Mouse (Mus musculus) CH12.LX (cell line): ENCODE results near the gene She. TPM values are rescaled to one million over a fixed set of nuclear protein-coding genes. Genes with fewer than 3 reads are reported as not detected.
"Not testable (repeated sequence)": the region's sequence is repeated elsewhere in the genome, so short reads cannot be mapped to it uniquely, and the experiment has no call there.

Source experiments
- DNase-seq: peaks from one replicate; pipeline ENCODE4 v3.0.0-alpha.2; 2013; ENCODE audit errors: extremely low read depth
- H3K27ac ChIP-seq: 2 replicates; pipeline ENCODE4 v1.5.1; 2012; ENCODE audit warnings: low read depth, mild to moderate bottlenecking, control low read depth, moderate library complexity; ENCODE audit not compliant: insufficient read depth
- H3K27me3 ChIP-seq: replicated peaks from 2 replicates; pipeline ENCODE3; 2012; ENCODE audit warnings: inconsistent platforms
- H3K36me3 ChIP-seq, 2 experiments: replicated peaks in 1 of 2; 2 replicates each; pipeline versions ENCODE3 to v1.6.1; 2012; ENCODE audit warnings: inconsistent platforms in 1 of 2, low read length in 1 of 2, mild to moderate bottlenecking in 1 of 2, mixed read lengths in 1 of 2, moderate library complexity in 1 of 2; ENCODE audit not compliant: control insufficient read depth in 1 of 2, insufficient read depth in 1 of 2
- H3K4me1 ChIP-seq, 2 experiments: 2 replicates each; pipeline ENCODE4 v1.6.1; 2012; ENCODE audit warnings: inconsistent platforms in 1 of 2, moderate library complexity in 1 of 2; ENCODE audit not compliant: insufficient read depth in 2 of 2, control insufficient read depth in 1 of 2
- H3K4me2 ChIP-seq: 2 replicates; pipeline ENCODE4 v1.6.1; 2012; ENCODE audit warnings: low read depth, mild to moderate bottlenecking, control low read depth; ENCODE audit not compliant: poor library complexity, insufficient read depth, severe bottlenecking
- H3K4me3 ChIP-seq, 3 experiments: fragments of 150-350 bp in 1 of 3; sonication (generic) in 1 of 3; replicated peaks in 1 of 3; 2 replicates each; pipeline versions ENCODE3 to v1.5.1; 2011 to 2012; ENCODE audit warnings: low read depth in 2 of 3, low read length in 2 of 3, mild to moderate bottlenecking in 2 of 3, moderate library complexity in 2 of 3, control low read depth in 1 of 3, improper control_type of control experiment in 1 of 3, inconsistent platforms in 1 of 3, mixed read lengths in 1 of 3; ENCODE audit not compliant: poor library complexity in 1 of 3
- H3K79me2 ChIP-seq: replicated peaks from 2 replicates; pipeline ENCODE4 v1.6.1; 2012; ENCODE audit warnings: mild to moderate bottlenecking, moderate library complexity; ENCODE audit not compliant: control insufficient read depth, poor library complexity, insufficient read depth, severe bottlenecking; ENCODE audit errors: extremely low read depth
- H3K9ac ChIP-seq: 2 replicates; pipeline ENCODE4 v1.6.1; 2012; ENCODE audit warnings: low read depth, mild to moderate bottlenecking, control low read depth, moderate library complexity; ENCODE audit not compliant: insufficient read depth
- H3K9me3 ChIP-seq: replicated peaks from 2 replicates; pipeline ENCODE3; 2012; ENCODE audit warnings: low read length, inconsistent platforms, mixed read lengths
- CTCF ChIP-seq, 2 experiments: IDR thresholded peaks in 1 of 2; conservative IDR thresholded peaks in 1 of 2; 2 replicates each; pipeline ENCODE4 v1.5.1; 2011 to 2012; ENCODE audit warnings: low read depth in 2 of 2, low read length in 2 of 2, improper control_type of control experiment in 1 of 2, inconsistent platforms in 1 of 2, mild to moderate bottlenecking in 1 of 2, moderate library complexity in 1 of 2
- E2F4 ChIP-seq: IDR thresholded peaks from 2 replicates; pipeline ENCODE4 v1.6.1; 2011; ENCODE audit warnings: low read depth, low read length, improper control_type of control experiment; ENCODE audit not compliant: insufficient replicate concordance
- ELF1 ChIP-seq: IDR thresholded peaks from 2 replicates; pipeline ENCODE4 v1.6.1; 2014; ENCODE audit warnings: low read depth, mild to moderate bottlenecking, inconsistent platforms, low read length, improper control_type of control experiment
- EP300 ChIP-seq: IDR thresholded peaks from 2 replicates; pipeline ENCODE4 v1.6.1; 2011; ENCODE audit warnings: low read length, improper control_type of control experiment
- GABPA ChIP-seq: IDR thresholded peaks from 2 replicates; pipeline ENCODE4 v1.6.1; 2012; ENCODE audit warnings: low read depth, low read length, improper control_type of control experiment, inconsistent platforms; ENCODE audit not compliant: insufficient replicate concordance
- IRF4 ChIP-seq: IDR thresholded peaks from 2 replicates; pipeline ENCODE4 v1.6.1; 2014; ENCODE audit warnings: low read depth, mild to moderate bottlenecking, inconsistent platforms, low read length, improper control_type of control experiment
- JUN ChIP-seq: IDR thresholded peaks from 2 replicates; pipeline ENCODE4 v1.6.1; 2011; ENCODE audit warnings: low read depth, mild to moderate bottlenecking, low read length, improper control_type of control experiment, moderate library complexity; ENCODE audit not compliant: insufficient read depth
- JUND ChIP-seq: conservative IDR thresholded peaks from 2 replicates; pipeline ENCODE4 v1.6.1; 2011; ENCODE audit warnings: low read depth, low read length, improper control_type of control experiment
- KAT2A ChIP-seq: IDR thresholded peaks from 2 replicates; pipeline ENCODE4 v1.6.1; 2012; ENCODE audit warnings: low read length, improper control_type of control experiment, inconsistent platforms; ENCODE audit not compliant: insufficient replicate concordance
- MAFK ChIP-seq: IDR thresholded peaks from 2 replicates; pipeline ENCODE4 v1.6.1; 2011; ENCODE audit warnings: low read length, improper control_type of control experiment; ENCODE audit not compliant: insufficient replicate concordance
- MAX ChIP-seq: IDR thresholded peaks from 2 replicates; pipeline ENCODE4 v1.6.1; 2011; ENCODE audit warnings: low read length, improper control_type of control experiment
- MAZ ChIP-seq: IDR thresholded peaks from 2 replicates; pipeline ENCODE4 v1.6.1; 2012; ENCODE audit warnings: low read depth, mild to moderate bottlenecking, inconsistent platforms, low read length, improper control_type of control experiment, moderate library complexity
- MYC ChIP-seq: IDR thresholded peaks from 2 replicates; pipeline ENCODE4 v1.6.1; 2011; ENCODE audit warnings: low read depth, mild to moderate bottlenecking, improper control_type of control experiment, low read length
- NRF1 ChIP-seq: IDR thresholded peaks from 2 replicates; pipeline ENCODE4 v1.6.1; 2014; ENCODE audit warnings: low read depth, mild to moderate bottlenecking, inconsistent platforms, low read length, improper control_type of control experiment, moderate library complexity
- SIN3A ChIP-seq: IDR thresholded peaks from 2 replicates; pipeline ENCODE4 v1.6.1; 2012; ENCODE audit warnings: low read length, improper control_type of control experiment, inconsistent platforms
- SMC3 ChIP-seq: IDR thresholded peaks from 2 replicates; pipeline ENCODE4 v1.6.1; 2011; ENCODE audit warnings: low read depth, low read length, improper control_type of control experiment
- TCF12 ChIP-seq: IDR thresholded peaks from 2 replicates; pipeline ENCODE4 v1.6.1; 2014; ENCODE audit warnings: low read depth, mild to moderate bottlenecking, inconsistent platforms, low read length, improper control_type of control experiment
- USF2 ChIP-seq: conservative IDR thresholded peaks from 2 replicates; pipeline ENCODE4 v1.6.1; 2011; ENCODE audit warnings: low read depth, low read length, improper control_type of control experiment
- dilution Hi-C: fragments of 300-500 bp; cut with MboI; formaldehyde crosslinking; loops from 2 replicates; pipeline ENCODE4 v1.14.3; 2020; ENCODE audit warnings: low sequenced_read_pairs; ENCODE audit not compliant: extremely low pct_unique_long_range_greater_than_20kb, extremely low pct_ligation_motif_present
- in situ Hi-C: fragments of 300-500 bp; cut with MboI; formaldehyde crosslinking; loops from 3 replicates; pipeline ENCODE4 v1.14.3; 2019; ENCODE audit warnings: low sequenced_read_pairs, low pct_ligation_motif_present, low pct_unique_long_range_greater_than_20kb, mixed read lengths
- polyA plus RNA-seq: library from polyadenylated mRNA; unstranded; fragments of >175 nt; gene quantifications from 2 replicates; pipeline ENCODE4 v1.2.1, GENCODE M21; 2012; ENCODE audit warnings: low read depth; ENCODE audit not compliant: insufficient read length
- total RNA-seq, 2 experiments: library from RNA; depleted of rRNA; stranded (reverse); fragments of 300-350 nt in 1 of 2; fragments of >200 nt in 1 of 2; gene quantifications; 2 replicates each; pipeline ENCODE4 v1.2.3; 2012 to 2014

She gene
- total and polyA plus RNA-seq, 3 experiments = not detected

GRCm38 (mm10) chr3:89798518-89798917 is 32.7 kb upstream of the She start:
- dilution Hi-C loops (no loop called here), in situ Hi-C loops (loop anchor here (10.0 to 25.0 kb wide), 2 partner anchors 164 to 276 kb away; partner anchors contain the start of genes Atp8b2 and Tpm3)
- no peaks in the 10 kb centered on the region for H3K36me3 ChIP-seq
- no peaks in the 10 kb centered on the region for H3K9me3 ChIP-seq
- H3K27me3 ChIP-seq = no peaks in the 10 kb centered on the region
- H3K27ac ChIP-seq = no peak overlapping the region
- H3K79me2 ChIP-seq = no peaks in the 10 kb centered on the region
- no peak overlapping the region for H3K4me2 ChIP-seq
- peaks cover 13 to 46% of the 10 kb centered on the region in 2 experiments for H3K4me1 ChIP-seq
- no peak overlapping the region for H3K9ac ChIP-seq
- no peak for TF ChIP-seq JUND
- TF ChIP-seq SIN3A = no peak
- no peak for TF ChIP-seq IRF4
- no peak overlapping the region for H3K4me3 ChIP-seq
- no peak for DNase-seq

GRCm38 (mm10) chr3:89799476-89799875 is 31.7 kb upstream of the She start:
- DNase-seq = no peak
- no peak overlapping the region for H3K4me2 ChIP-seq
- H3K9me3 ChIP-seq = no peaks in the 10 kb centered on the region
- H3K27ac ChIP-seq = no peak overlapping the region
- peaks cover 14 to 46% of the 10 kb centered on the region in 2 experiments for H3K4me1 ChIP-seq
- H3K79me2 ChIP-seq = no peaks in the 10 kb centered on the region
- no peak for TF ChIP-seq MAFK
- TF ChIP-seq USF2 = no peak
- in situ Hi-C loops (loop anchor here (10.0 to 25.0 kb wide), 2 partner anchors 163 to 275 kb away; partner anchors contain the start of genes Atp8b2 and Tpm3), dilution Hi-C loops (no loop called here)
- H3K4me3 ChIP-seq = no peak overlapping the region
- no peaks in the 10 kb centered on the region for H3K27me3 ChIP-seq
- no peaks in the 10 kb centered on the region for H3K36me3 ChIP-seq
- no peak overlapping the region for H3K9ac ChIP-seq

- H3K9me3 ChIP-seq, H3K79me2 ChIP-seq, H3K27me3 ChIP-seq, H3K36me3 ChIP-seq, in situ Hi-C loops, H3K9ac ChIP-seq, DNase-seq, H3K4me2 ChIP-seq, H3K4me3 ChIP-seq, dilution Hi-C loops, H3K27ac ChIP-seq: not testable (repeated sequence)
- H3K4me1 ChIP-seq = peaks cover 14 to 46% of the 10 kb centered on the region in 2 experiments
These were observed 31.1 kb upstream of the She start for GRCm38 (mm10) chr3:89800078-89800477.

GRCm38 (mm10) chr3:89800774-89801506 is 30.2 kb upstream of the She start:
- peaks cover 14 to 45% of the 10 kb centered on the region in 2 experiments for H3K4me1 ChIP-seq
- no peaks in the 10 kb centered on the region for H3K79me2 ChIP-seq
- in situ Hi-C loops (no loop called here), dilution Hi-C loops (no loop called here)
- H3K9me3 ChIP-seq = no peaks in the 10 kb centered on the region
- DNase-seq = no peak
- H3K36me3 ChIP-seq = no peaks in the 10 kb centered on the region
- H3K4me2 ChIP-seq = peak overlapping the region; percentile 41; the same call in 1 of the 2 replicates
- H3K27ac ChIP-seq = no peak overlapping the region
- peak overlapping the region in 1 of 3 experiments; percentile 29 for H3K4me3 ChIP-seq
- no peaks in the 10 kb centered on the region for H3K27me3 ChIP-seq
- H3K9ac ChIP-seq = peak overlapping the region; percentile 24
- TF ChIP-seq E2F4 = no peak
- TF ChIP-seq MAX = no peak
- peak; percentile 85 for TF ChIP-seq EP300
- no peak for TF ChIP-seq SMC3
- no peak for TF ChIP-seq NRF1
- TF ChIP-seq JUND = peak; percentile 68
- TF ChIP-seq KAT2A = no peak
- TF ChIP-seq MAZ = no peak
- peak; percentile 47 for TF ChIP-seq JUN
- TF ChIP-seq USF2 = no peak
- no peak for TF ChIP-seq TCF12
- no peak for TF ChIP-seq ELF1
- TF ChIP-seq MYC = no peak
- TF ChIP-seq GABPA = no peak
- no peak for TF ChIP-seq CTCF (conservative IDR thresholded peaks at IDR 0.05 in 1 of 2, IDR thresholded peaks at IDR 0.05 in 1 of 2; ENCODE audit: low read depth in 2 of 2, low read length in 2 of 2)
